Mouse (Mus musculus) B cell, adult 2 months (primary cell): Measurements from ENCODE around the gene Mfap1a.
A peak's percentile ranks its signal among the peaks of the same experiment; 100 is the strongest.
"Not testable (repeated sequence)": the region's sequence is repeated elsewhere in the genome, so short reads cannot be mapped to it uniquely, and the experiment has no call there.

Experiments
- DNase-seq, 2 experiments: peaks; one replicate each; pipeline ENCODE4 v3.0.0; 2022

Mfap1a gene

GRCm38 (mm10) chr2:121505942-121506882 lies at the start of gene Mfap1a, which contains the start of gene Wdr76:
Gene Mfap1a, minus strand, starts transcription at chr2:121506665.
Gene Wdr76, plus strand, starts transcription at chr2:121506723.
- peak; percentile 85 to 86 for DNase-seq

- DNase-seq = no peak
Observed at GRCm38 (mm10) chr2:121551271-121551670, 44.8 kb upstream of the Mfap1a start.

- DNase-seq = no peak
Observed at GRCm38 (mm10) chr2:121549630-121550029, 43.2 kb upstream of the Mfap1a start.

GRCm38 (mm10) chr2:121544829-121545228 lies 38.4 kb upstream of the Mfap1a start:
- DNase-seq = no peak

GRCm38 (mm10) chr2:121525056-121525455 lies 18.6 kb upstream of the Mfap1a start:
- no peak for DNase-seq

GRCm38 (mm10) chr2:121522830-121523229 lies 16.4 kb upstream of the Mfap1a start:
- DNase-seq = not testable (repeated sequence)

- DNase-seq = no peak
Observed at GRCm38 (mm10) chr2:121522006-121522405, 15.5 kb upstream of the Mfap1a start.

- DNase-seq = not testable (repeated sequence)
Observed at GRCm38 (mm10) chr2:121518711-121519110, 12.2 kb upstream of the Mfap1a start.

- no peak for DNase-seq
Observed at GRCm38 (mm10) chr2:121518106-121518505, 11.6 kb upstream of the Mfap1a start.

GRCm38 (mm10) chr2:121514211-121514610 lies 7.7 kb upstream of the Mfap1a start:
- DNase-seq = no peak

GRCm38 (mm10) chr2:121512991-121513765 lies 6.7 kb upstream of the Mfap1a start:
- DNase-seq = not testable (repeated sequence)

- no peak for DNase-seq
Observed at GRCm38 (mm10) chr2:121511401-121511800, 4.9 kb upstream of the Mfap1a start.

GRCm38 (mm10) chr2:121509584-121509983 lies 3.1 kb upstream of the Mfap1a start:
- DNase-seq = peak; percentile 54 to 55

GRCm38 (mm10) chr2:121507951-121508330 lies 1.5 kb upstream of the Mfap1a start:
- no peak for DNase-seq

GRCm38 (mm10) chr2:121507173-121507950 lies 897 bp upstream of the Mfap1a start:
- DNase-seq = peak in 1 of 2 experiments; percentile 3

GRCm38 (mm10) chr2:121501550-121501949 lies 4.9 kb downstream of the Mfap1a start:
- not testable (repeated sequence) for DNase-seq

- DNase-seq = not testable (repeated sequence)
Observed at GRCm38 (mm10) chr2:121484403-121484802, 22.1 kb downstream of the Mfap1a start.

- no peak for DNase-seq
Observed at GRCm38 (mm10) chr2:121483576-121483975, 22.9 kb downstream of the Mfap1a start.

GRCm38 (mm10) chr2:121480916-121481315 lies 25.5 kb downstream of the Mfap1a start:
- not testable (repeated sequence) for DNase-seq

GRCm38 (mm10) chr2:121480498-121480897 lies 26.0 kb downstream of the Mfap1a start:
- peak; percentile 60 to 62 for DNase-seq

- no peak for DNase-seq
Observed at GRCm38 (mm10) chr2:121477491-121478266, 28.8 kb downstream of the Mfap1a start.

- DNase-seq = not testable (repeated sequence)
Observed at GRCm38 (mm10) chr2:121475306-121475705, 31.2 kb downstream of the Mfap1a start.
